Mouse (Mus musculus): ENCODE results near the gene Arf3. TPM values are rescaled to one million over a fixed set of nuclear protein-coding genes. Genes with fewer than 3 reads are reported as not detected.

Arf3 gene
- polyA plus RNA-seq, 1 experiment: 166 TPM

GRCm38 (mm10) chr15:98778806-98779205, 15.8 kb upstream of the Arf3 start:
- whole genome bisulfite sequencing: 19% methylated on average over 11 of the region's 11 CpGs
- H3K4me1 ChIP-seq (ENCODE audit: control insufficient read depth, insufficient read depth, low read length): no peaks in the 10 kb centered on the region

GRCm38 (mm10) chr15:98778191-98778770, 15.3 kb upstream of the Arf3 start:
- 4% methylated on average over 25 of the region's 25 CpGs for WGBS
- no peak for DNase-seq
- TF ChIP-seq CTCF (IDR thresholded peaks at IDR 0.05; ENCODE audit: insufficient read depth, low read length) (no peak), POLR2A (IDR thresholded peaks at IDR 0.05; ENCODE audit: borderline replicate concordance, extremely low read depth, low read depth, low read length) (no peak)
- Histone ChIP-seq H3K4me3 (replicated peaks; ENCODE audit: extremely low read depth, low read depth, low read length) (no peak overlapping the region), H3K4me1 (ENCODE audit: control insufficient read depth, insufficient read depth, low read length) (no peaks in the 10 kb centered on the region)

More at GRCm38 (mm10) chr15:98778806-98779205, 15.8 kb upstream of the Arf3 start:
- TF ChIP-seq CTCF (IDR thresholded peaks at IDR 0.05; ENCODE audit: insufficient read depth, low read length): no peak
- TF ChIP-seq POLR2A (IDR thresholded peaks at IDR 0.05; ENCODE audit: borderline replicate concordance, extremely low read depth, low read depth, low read length): no peak
- DNase-seq: no peak
- H3K4me3 ChIP-seq (replicated peaks; ENCODE audit: extremely low read depth, low read depth, low read length): no peak overlapping the region

GRCm38 (mm10) chr15:98777762-98778161, 14.7 kb upstream of the Arf3 start, which contains the start of gene Wnt10b:
Gene Wnt10b, minus strand, starts transcription at chr15:98778150.
- peak within 1 kb of the TSS; percentile 11 for H3K4me3 ChIP-seq (replicated peaks; ENCODE audit: extremely low read depth, low read depth, low read length)
- no peak for TF ChIP-seq CTCF (IDR thresholded peaks at IDR 0.05; ENCODE audit: insufficient read depth, low read length)
- TF ChIP-seq POLR2A (IDR thresholded peaks at IDR 0.05; ENCODE audit: borderline replicate concordance, extremely low read depth, low read depth, low read length): no peak
- peaks cover 2% of the 10 kb centered on the region; the same call in 1 of the 2 replicates for H3K4me1 ChIP-seq (ENCODE audit: control insufficient read depth, insufficient read depth, low read length)
- under 1% methylated on average over 23 of the region's 33 CpGs for WGBS
- peak; percentile 37 for DNase-seq

GRCm38 (mm10) chr15:98777005-98777616, 14.1 kb upstream of the Arf3 start:
- H3K4me1 ChIP-seq (ENCODE audit: control insufficient read depth, insufficient read depth, low read length): peaks cover 3% of the 10 kb centered on the region; the same call in 1 of the 2 replicates
- H3K4me3 ChIP-seq (replicated peaks; ENCODE audit: extremely low read depth, low read depth, low read length): no peak overlapping the region
- DNase-seq: no peak
- TF ChIP-seq POLR2A (IDR thresholded peaks at IDR 0.05; ENCODE audit: borderline replicate concordance, extremely low read depth, low read depth, low read length) (no peak), CTCF (IDR thresholded peaks at IDR 0.05; ENCODE audit: insufficient read depth, low read length) (no peak)
- WGBS: 12% methylated on average over 19 of the region's 19 CpGs

- Histone ChIP-seq H3K4me1 (ENCODE audit: control insufficient read depth, insufficient read depth, low read length) (peaks cover 3% of the 10 kb centered on the region; the same call in 1 of the 2 replicates), H3K4me3 (replicated peaks; ENCODE audit: extremely low read depth, low read depth, low read length) (no peak overlapping the region)
- no peak for TF ChIP-seq CTCF (IDR thresholded peaks at IDR 0.05; ENCODE audit: insufficient read depth, low read length)
- no peak for TF ChIP-seq POLR2A (IDR thresholded peaks at IDR 0.05; ENCODE audit: borderline replicate concordance, extremely low read depth, low read depth, low read length)
- DNase-seq: peak; percentile 30
- 2% methylated on average over 62 of the region's 62 CpGs for WGBS
These were observed 13.4 kb upstream of the Arf3 start for GRCm38 (mm10) chr15:98776280-98777004.

GRCm38 (mm10) chr15:98775533-98775932, 12.5 kb upstream of the Arf3 start:
- no peak for TF ChIP-seq CTCF (IDR thresholded peaks at IDR 0.05; ENCODE audit: insufficient read depth, low read length)
- no peak for TF ChIP-seq POLR2A (IDR thresholded peaks at IDR 0.05; ENCODE audit: borderline replicate concordance, extremely low read depth, low read depth, low read length)
- DNase-seq: no peak
- 19% methylated on average over 5 of the region's 5 CpGs for WGBS
- Histone ChIP-seq H3K4me1 (ENCODE audit: control insufficient read depth, insufficient read depth, low read length) (peaks cover 3% of the 10 kb centered on the region; the same call in 1 of the 2 replicates), H3K4me3 (replicated peaks; ENCODE audit: extremely low read depth, low read depth, low read length) (no peak overlapping the region)

- WGBS: 56% methylated on average over 15 of the region's 15 CpGs
These were observed 11.1 kb upstream of the Arf3 start for GRCm38 (mm10) chr15:98774096-98774495.

GRCm38 (mm10) chr15:98772511-98773211, 9.6 kb upstream of the Arf3 start:
- 8% methylated on average over 36 of the region's 36 CpGs for whole genome bisulfite sequencing
- Histone ChIP-seq H3K4me1 (ENCODE audit: control insufficient read depth, insufficient read depth, low read length) (peaks cover 3% of the 10 kb centered on the region; the same call in 1 of the 2 replicates), H3K4me3 (replicated peaks; ENCODE audit: extremely low read depth, low read depth, low read length) (peak overlapping the region; percentile 55)
- DNase-seq: peak; percentile 23
- TF ChIP-seq POLR2A (IDR thresholded peaks at IDR 0.05; ENCODE audit: borderline replicate concordance, extremely low read depth, low read depth, low read length): no peak
- no peak for TF ChIP-seq CTCF (IDR thresholded peaks at IDR 0.05; ENCODE audit: insufficient read depth, low read length)

More at GRCm38 (mm10) chr15:98774096-98774495, 11.1 kb upstream of the Arf3 start:
- DNase-seq: no peak
- peaks cover 3% of the 10 kb centered on the region; the same call in 1 of the 2 replicates for H3K4me1 ChIP-seq (ENCODE audit: control insufficient read depth, insufficient read depth, low read length)
- no peak overlapping the region for H3K4me3 ChIP-seq (replicated peaks; ENCODE audit: extremely low read depth, low read depth, low read length)
- TF ChIP-seq POLR2A (IDR thresholded peaks at IDR 0.05; ENCODE audit: borderline replicate concordance, extremely low read depth, low read depth, low read length): no peak
- TF ChIP-seq CTCF (IDR thresholded peaks at IDR 0.05; ENCODE audit: insufficient read depth, low read length): no peak
